Mouse (Mus musculus): ENCODE data around the gene Psat1. TPM values are rescaled to one million over a fixed set of nuclear protein-coding genes. Genes with fewer than 3 reads are reported as not detected.
A peak's percentile ranks its signal among the peaks of the same experiment; 100 is the strongest.

The Psat1 gene
- polyA plus RNA-seq, 1 experiment from 2014 or later: 121 TPM

- 62% methylated on average over 11 of the region's 11 CpGs for WGBS
- Histone ChIP-seq H3K27me3 (replicated peaks; ENCODE audit: control insufficient read depth, insufficient read depth, low read length) (no peaks in the 10 kb centered on the region), H3K9me3 (ENCODE audit: control insufficient read depth, low read length) (no peaks in the 10 kb centered on the region), H3K9ac (ENCODE audit: low read depth, low read length) (no peak overlapping the region), H3K36me3 (ENCODE audit: control insufficient read depth, insufficient read depth, low read length) (no peaks in the 10 kb centered on the region), H3K4me3 (ENCODE audit: low read depth, low read length) (no peak overlapping the region), H3K4me2 (ENCODE audit: low read depth, low read length) (no peak overlapping the region), H3K4me1 (ENCODE audit: control insufficient read depth, insufficient read depth, low read length) (no peaks in the 10 kb centered on the region), H3K27ac (replicated peaks; ENCODE audit: low read depth, low read length) (no peak overlapping the region)
- ATAC-seq (ENCODE audit: low read depth) (no peak), DNase-seq (ENCODE audit: low spot score) (no peak)
Observed at GRCm38 (mm10) chr19:15942421-15943116, 4.6 kb downstream of the Psat1 start.

- no peaks in the 10 kb centered on the region for H3K27me3 ChIP-seq (replicated peaks; ENCODE audit: control insufficient read depth, insufficient read depth, low read length)
- H3K36me3 ChIP-seq (ENCODE audit: control insufficient read depth, insufficient read depth, low read length): no peaks in the 10 kb centered on the region
- WGBS: 73% methylated on average over 8 of the region's 8 CpGs
- no peak overlapping the region for H3K9ac ChIP-seq (ENCODE audit: low read depth, low read length)
- no peaks in the 10 kb centered on the region for H3K4me1 ChIP-seq (ENCODE audit: control insufficient read depth, insufficient read depth, low read length)
- no peak overlapping the region for H3K4me2 ChIP-seq (ENCODE audit: low read depth, low read length)
- H3K27ac ChIP-seq (replicated peaks; ENCODE audit: low read depth, low read length): 0 out of 2 replicates have a peak overlapping the region, but pooled peaks have one; percentile 4
- no peaks in the 10 kb centered on the region for H3K9me3 ChIP-seq (ENCODE audit: control insufficient read depth, low read length)
- ATAC-seq (ENCODE audit: low read depth) (peak; percentile 80), DNase-seq (ENCODE audit: low spot score) (peak; percentile 59)
- H3K4me3 ChIP-seq (ENCODE audit: low read depth, low read length): no peak overlapping the region
Observed at GRCm38 (mm10) chr19:15941399-15941798, 5.7 kb downstream of the Psat1 start.

GRCm38 (mm10) chr19:15925719-15926045, 21.5 kb downstream of the Psat1 start:
- no peaks in the 10 kb centered on the region for H3K27me3 ChIP-seq (replicated peaks; ENCODE audit: control insufficient read depth, insufficient read depth, low read length)
- 5% methylated on average over 4 of the region's 4 CpGs for WGBS
- no peaks in the 10 kb centered on the region for H3K36me3 ChIP-seq (ENCODE audit: control insufficient read depth, insufficient read depth, low read length)
- H3K4me3 ChIP-seq (ENCODE audit: low read depth, low read length): peak overlapping the region; percentile 70
- ATAC-seq (ENCODE audit: low read depth): peak; percentile 78
- peaks cover 7% of the 10 kb centered on the region; the same call in 1 of the 2 replicates for H3K4me1 ChIP-seq (ENCODE audit: control insufficient read depth, insufficient read depth, low read length)
- H3K9ac ChIP-seq (ENCODE audit: low read depth, low read length): no peak overlapping the region
- peak; percentile 94 for DNase-seq (ENCODE audit: low spot score)
- H3K4me2 ChIP-seq (ENCODE audit: low read depth, low read length): peak overlapping the region; percentile 95
- peak overlapping the region; percentile 78 for H3K27ac ChIP-seq (replicated peaks; ENCODE audit: low read depth, low read length)
- no peaks in the 10 kb centered on the region for H3K9me3 ChIP-seq (ENCODE audit: control insufficient read depth, low read length)

GRCm38 (mm10) chr19:15924866-15925718, 22.0 kb downstream of the Psat1 start:
- WGBS: 2% methylated on average over 35 of the region's 43 CpGs
- DNase-seq (ENCODE audit: low spot score): peak; percentile 97
- peak; percentile 97 for ATAC-seq (ENCODE audit: low read depth)
- no peaks in the 10 kb centered on the region for H3K9me3 ChIP-seq (ENCODE audit: control insufficient read depth, low read length)
- peak overlapping the region; percentile 95 for H3K4me2 ChIP-seq (ENCODE audit: low read depth, low read length)
- peak overlapping the region; percentile 70 for H3K9ac ChIP-seq (ENCODE audit: low read depth, low read length)
- H3K4me1 ChIP-seq (ENCODE audit: control insufficient read depth, insufficient read depth, low read length): peaks cover 7% of the 10 kb centered on the region; the same call in 1 of the 2 replicates
- H3K4me3 ChIP-seq (ENCODE audit: low read depth, low read length): peak overlapping the region; percentile 70
- no peaks in the 10 kb centered on the region for H3K36me3 ChIP-seq (ENCODE audit: control insufficient read depth, insufficient read depth, low read length)
- peak overlapping the region; percentile 85 for H3K27ac ChIP-seq (replicated peaks; ENCODE audit: low read depth, low read length)
- H3K27me3 ChIP-seq (replicated peaks; ENCODE audit: control insufficient read depth, insufficient read depth, low read length): no peaks in the 10 kb centered on the region

- WGBS: 0% methylated on average over 34 of the region's 46 CpGs
- DNase-seq (ENCODE audit: low spot score) (peak; percentile 71), ATAC-seq (ENCODE audit: low read depth) (peak; percentile 51)
- H3K9me3 ChIP-seq (ENCODE audit: control insufficient read depth, low read length): no peaks in the 10 kb centered on the region
- H3K4me3 ChIP-seq (ENCODE audit: low read depth, low read length): peak overlapping the region; percentile 70
- H3K36me3 ChIP-seq (ENCODE audit: control insufficient read depth, insufficient read depth, low read length): peaks cover 6% of the 10 kb centered on the region; the same call in 1 of the 2 replicates
- no peaks in the 10 kb centered on the region for H3K27me3 ChIP-seq (replicated peaks; ENCODE audit: control insufficient read depth, insufficient read depth, low read length)
- H3K4me2 ChIP-seq (ENCODE audit: low read depth, low read length): peak overlapping the region; percentile 95
- peak overlapping the region; percentile 70 for H3K9ac ChIP-seq (ENCODE audit: low read depth, low read length)
- peak overlapping the region; percentile 85 for H3K27ac ChIP-seq (replicated peaks; ENCODE audit: low read depth, low read length)
- H3K4me1 ChIP-seq (ENCODE audit: control insufficient read depth, insufficient read depth, low read length): peaks cover 7% of the 10 kb centered on the region; the same call in 1 of the 2 replicates
Observed at GRCm38 (mm10) chr19:15924181-15924865, 22.8 kb downstream of the Psat1 start.

- peak overlapping the region; percentile 70 for H3K4me3 ChIP-seq (ENCODE audit: low read depth, low read length)
- DNase-seq (ENCODE audit: low spot score) (peak; percentile 62), ATAC-seq (ENCODE audit: low read depth) (no peak)
- H3K9me3 ChIP-seq (ENCODE audit: control insufficient read depth, low read length): no peaks in the 10 kb centered on the region
- 33% methylated on average over 9 of the region's 9 CpGs for WGBS
- peak overlapping the region; percentile 95 for H3K4me2 ChIP-seq (ENCODE audit: low read depth, low read length)
- peaks cover 15% of the 10 kb centered on the region; the same call in 1 of the 2 replicates for H3K36me3 ChIP-seq (ENCODE audit: control insufficient read depth, insufficient read depth, low read length)
- peak overlapping the region; percentile 70; the same call in 1 of the 2 replicates for H3K9ac ChIP-seq (ENCODE audit: low read depth, low read length)
- H3K4me1 ChIP-seq (ENCODE audit: control insufficient read depth, insufficient read depth, low read length): peaks cover 7% of the 10 kb centered on the region; the same call in 1 of the 2 replicates
- H3K27me3 ChIP-seq (replicated peaks; ENCODE audit: control insufficient read depth, insufficient read depth, low read length): no peaks in the 10 kb centered on the region
- no peak overlapping the region for H3K27ac ChIP-seq (replicated peaks; ENCODE audit: low read depth, low read length)
Observed at GRCm38 (mm10) chr19:15923426-15923825, 23.7 kb downstream of the Psat1 start.

- H3K9me3 ChIP-seq (ENCODE audit: control insufficient read depth, low read length): no peaks in the 10 kb centered on the region
- no peak for DNase-seq (ENCODE audit: low spot score)
- H3K36me3 ChIP-seq (ENCODE audit: control insufficient read depth, insufficient read depth, low read length): peaks cover 40% of the 10 kb centered on the region
- H3K27ac ChIP-seq (replicated peaks; ENCODE audit: low read depth, low read length): no peak overlapping the region
- 97% methylated on average over 7 of the region's 7 CpGs for WGBS
- no peak for ATAC-seq (ENCODE audit: low read depth)
- no peaks in the 10 kb centered on the region for H3K27me3 ChIP-seq (replicated peaks; ENCODE audit: control insufficient read depth, insufficient read depth, low read length)
- H3K4me2 ChIP-seq (ENCODE audit: low read depth, low read length): no peak overlapping the region
- no peak overlapping the region for H3K4me3 ChIP-seq (ENCODE audit: low read depth, low read length)
- H3K4me1 ChIP-seq (ENCODE audit: control insufficient read depth, insufficient read depth, low read length): peaks cover 7% of the 10 kb centered on the region; the same call in 1 of the 2 replicates
- no peak overlapping the region for H3K9ac ChIP-seq (ENCODE audit: low read depth, low read length)
Observed at GRCm38 (mm10) chr19:15919336-15919735, 27.8 kb downstream of the Psat1 start.

GRCm38 (mm10) chr19:15918111-15918510, 29.0 kb downstream of the Psat1 start:
- no peak for DNase-seq (ENCODE audit: low spot score)
- Histone ChIP-seq H3K4me1 (ENCODE audit: control insufficient read depth, insufficient read depth, low read length) (peaks cover 2% of the 10 kb centered on the region; the same call in 1 of the 2 replicates), H3K9ac (ENCODE audit: low read depth, low read length) (no peak overlapping the region), H3K27me3 (replicated peaks; ENCODE audit: control insufficient read depth, insufficient read depth, low read length) (no peaks in the 10 kb centered on the region), H3K4me3 (ENCODE audit: low read depth, low read length) (no peak overlapping the region), H3K27ac (replicated peaks; ENCODE audit: low read depth, low read length) (no peak overlapping the region), H3K9me3 (ENCODE audit: control insufficient read depth, low read length) (no peaks in the 10 kb centered on the region), H3K36me3 (ENCODE audit: control insufficient read depth, insufficient read depth, low read length) (peaks cover 53% of the 10 kb centered on the region), H3K4me2 (ENCODE audit: low read depth, low read length) (no peak overlapping the region)
- 93% methylated on average over 7 of the region's 7 CpGs for WGBS
- no peak for ATAC-seq (ENCODE audit: low read depth)
